Mouse (Mus musculus) CD4-positive, CD25-positive, alpha-beta regulatory T cell (primary cell): ENCODE data around the gene Myom3. TPM values are rescaled to one million over a fixed set of nuclear protein-coding genes. Genes with fewer than 3 reads are reported as not detected.

Source experiments
- polyA plus RNA-seq: library from polyadenylated mRNA; unstranded; fragments of 100-300 nt; shearing (Covaris generic); gene quantifications from one replicate; pipeline ENCODE4 v1.2.1, GENCODE M21; 2017

Myom3 gene
- not detected for polyA plus RNA-seq

DNA sequence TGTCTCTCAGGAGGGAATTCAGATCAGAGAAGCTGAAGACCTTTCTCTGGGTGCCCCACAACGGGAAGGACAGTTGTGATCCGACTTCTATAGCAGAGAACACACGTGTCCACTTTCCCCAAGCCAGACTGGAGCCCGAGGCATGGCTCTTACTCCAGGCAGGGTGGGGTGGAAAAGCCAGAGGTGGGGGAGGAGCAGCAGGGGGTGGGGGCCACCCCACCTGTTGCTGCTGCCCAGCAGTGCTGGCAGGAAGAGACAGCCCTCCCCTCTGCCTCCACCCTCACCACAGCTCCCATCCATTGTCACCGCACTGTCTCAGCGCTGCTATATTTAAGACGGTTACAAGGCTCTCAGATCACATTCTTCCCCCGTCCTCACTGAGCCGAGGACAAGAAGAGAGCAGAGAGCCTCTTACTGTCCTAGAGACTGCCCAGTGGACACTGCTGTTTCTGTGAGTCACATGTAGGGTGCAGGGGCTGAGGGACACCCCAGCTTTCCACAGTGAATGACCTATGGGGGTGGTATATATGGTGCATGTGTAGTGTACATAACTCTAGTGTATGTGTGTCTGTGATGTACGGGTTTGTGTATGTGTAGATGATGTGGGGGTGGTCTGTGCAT, at the start of gene Myom3:
TSS of gene Myom3 (plus strand) at position 360 of the 621 bp plus-strand sequence.

DNA sequence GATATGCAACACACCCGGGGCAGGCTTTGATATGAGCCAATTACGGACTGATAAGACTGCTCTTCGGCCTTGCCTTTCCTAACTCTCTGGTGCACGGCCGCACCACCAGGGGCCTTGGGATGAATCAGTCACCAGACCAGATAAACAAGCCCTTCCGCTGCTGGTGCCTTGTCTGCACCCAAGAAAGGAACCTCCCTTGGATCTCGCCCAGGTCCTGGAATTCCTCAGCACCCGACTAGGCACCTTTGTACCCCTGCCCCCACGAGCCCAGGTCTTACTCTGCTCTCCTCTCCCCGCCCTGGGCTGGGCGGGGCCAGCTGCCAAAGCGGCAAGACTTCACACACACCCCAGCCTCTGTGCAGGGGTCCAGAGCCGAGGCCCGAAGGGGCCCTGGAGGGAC, 31.7 kb upstream of the Myom3 start, which contains the start of gene Il22ra1:
TSS of gene Il22ra1 (plus strand) at position 356 of the 400 bp plus-strand sequence.

GRCm38 (mm10) chr4:135855536-135856222, 96.2 kb downstream of the Myom3 start, which contains the start of gene Srsf10:
Gene Srsf10, plus strand, starts transcription at chr4:135855747.

Other genes with a start within 250 kb of the Myom3 start
- not detected for gene Grhl3, start 186.1 kb upstream of the Myom3 start, polyA plus RNA-seq
- gene Ifnlr1, start 73.4 kb upstream of the Myom3 start, polyA plus RNA-seq, result not detected
- gene Il22ra1, start 31.5 kb upstream of the Myom3 start, polyA plus RNA-seq, result not detected
- gene Srsf10, start 96.0 kb downstream of the Myom3 start, polyA plus RNA-seq, result 158 TPM
- 195 TPM for gene Pnrc2, start 114.1 kb downstream of the Myom3 start, polyA plus RNA-seq
- 15.4 TPM for gene Cnr2, start 135.7 kb downstream of the Myom3 start, polyA plus RNA-seq
- 88.7 TPM for gene Fuca1, start 161.0 kb downstream of the Myom3 start, polyA plus RNA-seq
- gene Hmgcl, start 186.7 kb downstream of the Myom3 start, polyA plus RNA-seq, result 70.9 TPM
- 21.5 TPM for gene Gale, start 204.0 kb downstream of the Myom3 start, polyA plus RNA-seq
- gene Lypla2, start 212.9 kb downstream of the Myom3 start, polyA plus RNA-seq, result 308 TPM
- gene Pithd1, start 227.5 kb downstream of the Myom3 start, polyA plus RNA-seq, result 77.8 TPM